Mouse (Mus musculus) cerebellum, adult 2 months (tissue): ENCODE results near the gene Gm5134.

Experiments used
- CTCF ChIP-seq: fragments of 200-500 bp; IDR thresholded peaks from 2 replicates; pipeline ENCODE4 v1.5.1; 2011; ENCODE audit warnings: low read depth, mild to moderate bottlenecking, control low read depth, low read length, moderate library complexity, borderline replicate concordance; ENCODE audit not compliant: insufficient read depth
- POLR2A ChIP-seq: fragments of 200-500 bp; IDR thresholded peaks from 2 replicates; pipeline ENCODE4 v1.6.1; 2011; ENCODE audit warnings: low read length, control low read depth, borderline replicate concordance; ENCODE audit not compliant: insufficient read depth

- TF ChIP-seq CTCF = no peak
- TF ChIP-seq POLR2A = no peak
Measured at GRCm38 (mm10) chr10:75939481-75940234, 14.7 kb upstream of the Gm5134 start.
